Mouse (Mus musculus): ENCODE measurements at regions not wholly inside any gene's neighbourhood (a gene's known extent, or its start where the extent isn't known, plus 50 kb on each side); places are given as distances from the start of the nearest gene placed in this dataset.
A peak's percentile ranks its signal among the peaks of the same experiment; 100 is the strongest.

DNA sequence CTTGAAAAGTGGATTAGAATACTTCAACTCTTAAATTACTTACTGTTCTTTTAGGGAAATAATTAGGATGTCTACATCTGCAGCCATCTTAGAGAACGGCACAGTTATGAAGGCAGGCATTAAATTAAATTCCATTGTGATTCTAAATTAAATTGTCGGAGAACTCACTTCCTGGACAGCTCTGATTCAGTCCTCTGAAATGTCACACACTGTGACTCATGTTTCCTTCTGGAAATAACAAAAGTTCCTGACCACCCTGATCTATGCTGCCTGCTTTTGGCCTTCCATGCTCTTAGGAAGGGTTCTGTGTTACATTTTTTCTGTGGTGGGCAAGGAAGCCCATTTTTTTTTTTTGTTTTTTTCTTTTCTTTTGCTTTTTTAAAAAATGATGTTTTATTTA is 401.1 kb downstream of the Tex13c3 start:
- DNase-seq (ENCODE audit: low read depth, low spot score): peak; percentile 13
